Mouse (Mus musculus) limb, embryonic 11.5 days (tissue): Measurements from ENCODE around the gene Utrn. TPM values are rescaled to one million over a fixed set of nuclear protein-coding genes. Genes with fewer than 3 reads are reported as not detected.

Experiments
- ATAC-seq: fragments of 200-750 bp; cut with Nextera tagmentation; 2 replicates; pipeline ENCODE4 v1.8.0; 2017; ENCODE audit warnings: low read depth; ENCODE audit not compliant: insufficient number of reproducible peaks, low FRiP score, low TSS enrichment
- DNase-seq: peaks from one replicate; pipeline ENCODE4 v3.0.0-alpha.2; 2015; ENCODE audit warnings: low spot score
- H3K27ac ChIP-seq: fragments of 300-500 bp; sonication (generic); replicated peaks from 2 replicates; pipeline ENCODE4 v1.5.1; 2014; ENCODE audit warnings: low read depth, mild to moderate bottlenecking, low read length
- H3K27me3 ChIP-seq: fragments of 300-500 bp; sonication (generic); 2 replicates; pipeline ENCODE4 v1.6.1; 2014; ENCODE audit warnings: mild to moderate bottlenecking, low read length, mixed read lengths; ENCODE audit not compliant: control insufficient read depth, insufficient read depth
- H3K36me3 ChIP-seq: fragments of 300-500 bp; sonication (generic); 2 replicates; pipeline ENCODE4 v1.6.1; 2014; ENCODE audit warnings: mild to moderate bottlenecking, low read length, moderate library complexity, mixed read lengths; ENCODE audit not compliant: control insufficient read depth, insufficient read depth
- H3K4me1 ChIP-seq: fragments of 300-500 bp; sonication (generic); 2 replicates; pipeline ENCODE4 v1.6.1; 2014; ENCODE audit warnings: low read length, mixed read lengths; ENCODE audit not compliant: control insufficient read depth, insufficient read depth
- H3K4me2 ChIP-seq: fragments of 300-500 bp; sonication (generic); 2 replicates; pipeline ENCODE4 v1.6.1; 2014; ENCODE audit warnings: low read depth, mild to moderate bottlenecking, moderate library complexity; ENCODE audit not compliant: severe bottlenecking
- H3K4me3 ChIP-seq: fragments of 300-500 bp; sonication (generic); 2 replicates; pipeline ENCODE4 v1.5.1; 2014; ENCODE audit warnings: low read depth, low read length
- H3K9ac ChIP-seq: fragments of 300-500 bp; sonication (generic); 2 replicates; pipeline ENCODE4 v1.6.1; 2014; ENCODE audit warnings: mild to moderate bottlenecking, low read length
- H3K9me3 ChIP-seq: fragments of 300-500 bp; sonication (generic); 2 replicates; pipeline ENCODE4 v1.6.1; 2016; ENCODE audit warnings: low read length; ENCODE audit not compliant: control insufficient read depth
- WGBS: fragments of 180-500 bp; shearing (Covaris S2); extraction: QIAGEN DNeasy Blood & Tissue Kit; methylation state at CpG from one replicate; pipeline ENCODE4 v1.1.7; 2014; 5-methylcytosine and 5-hydroxymethylcytosine counted together
- polyA plus RNA-seq: library from polyadenylated mRNA; unstranded; fragments of >200 nt; fragmentation: Nextera tagmentation; extraction: Ambion mirVana; gene quantifications from 2 replicates; pipeline ENCODE4 v1.2.1, GENCODE M21; 2014

Gene Utrn
- polyA plus RNA-seq, 1 experiment from 2014 or later: 41.0 TPM

- WGBS: 86% methylated on average over 9 of the region's 9 CpGs
- no peak for DNase-seq
- H3K27me3 ChIP-seq: no peaks in the 10 kb centered on the region
- 0 out of 2 replicates have a peak, but pooled peaks cover 3% of the 10 kb centered on the region for H3K4me1 ChIP-seq
- no peak overlapping the region for H3K4me3 ChIP-seq
- H3K36me3 ChIP-seq: peaks cover 4% of the 10 kb centered on the region; the same call in 1 of the 2 replicates
- H3K9ac ChIP-seq: no peak overlapping the region
- H3K27ac ChIP-seq: no peak overlapping the region
- no peak for ATAC-seq
- H3K4me2 ChIP-seq: no peak overlapping the region
- no peaks in the 10 kb centered on the region for H3K9me3 ChIP-seq
These were observed 131.2 kb downstream of the Utrn start for GRCm38 (mm10) chr10:12737926-12738325.

GRCm38 (mm10) chr10:12736861-12737835 lies 132.0 kb downstream of the Utrn start:
- 0 out of 2 replicates have a peak, but pooled peaks cover 3% of the 10 kb centered on the region for H3K4me1 ChIP-seq
- H3K9me3 ChIP-seq: no peaks in the 10 kb centered on the region
- DNase-seq (no peak), ATAC-seq (no peak)
- no peak overlapping the region for H3K4me3 ChIP-seq
- H3K36me3 ChIP-seq: peaks cover 4% of the 10 kb centered on the region; the same call in 1 of the 2 replicates
- H3K27ac ChIP-seq: no peak overlapping the region
- H3K4me2 ChIP-seq: no peak overlapping the region
- H3K9ac ChIP-seq: no peak overlapping the region
- 76% methylated on average over 18 of the region's 18 CpGs for WGBS
- H3K27me3 ChIP-seq: no peaks in the 10 kb centered on the region

- Histone ChIP-seq H3K27ac (no peak overlapping the region), H3K4me2 (no peak overlapping the region), H3K27me3 (no peaks in the 10 kb centered on the region), H3K36me3 (peaks cover 4% of the 10 kb centered on the region; the same call in 1 of the 2 replicates), H3K9ac (no peak overlapping the region), H3K9me3 (no peaks in the 10 kb centered on the region), H3K4me1 (0 out of 2 replicates have a peak, but pooled peaks cover 3% of the 10 kb centered on the region), H3K4me3 (no peak overlapping the region)
- ATAC-seq (no peak), DNase-seq (no peak)
- 94% methylated on average over 1 of the region's 1 CpGs for WGBS
These were observed 133.5 kb downstream of the Utrn start for GRCm38 (mm10) chr10:12735695-12736094.

GRCm38 (mm10) chr10:12731459-12731858 lies 137.7 kb downstream of the Utrn start:
- Histone ChIP-seq H3K4me1 (no peaks in the 10 kb centered on the region), H3K4me3 (no peak overlapping the region), H3K36me3 (peaks cover 4% of the 10 kb centered on the region; the same call in 1 of the 2 replicates), H3K27ac (no peak overlapping the region), H3K9me3 (no peaks in the 10 kb centered on the region), H3K9ac (no peak overlapping the region), H3K4me2 (no peak overlapping the region), H3K27me3 (no peaks in the 10 kb centered on the region)
- DNase-seq (no peak), ATAC-seq (no peak)
- 71% methylated on average over 5 of the region's 5 CpGs for WGBS

GRCm38 (mm10) chr10:12729635-12730034 lies 139.5 kb downstream of the Utrn start:
- no peak for ATAC-seq
- Histone ChIP-seq H3K27ac (no peak overlapping the region), H3K36me3 (no peaks in the 10 kb centered on the region), H3K9me3 (no peaks in the 10 kb centered on the region), H3K27me3 (no peaks in the 10 kb centered on the region), H3K4me3 (no peak overlapping the region), H3K4me1 (no peaks in the 10 kb centered on the region), H3K9ac (no peak overlapping the region), H3K4me2 (no peak overlapping the region)
- 15% methylated on average over 1 of the region's 1 CpGs for WGBS
- no peak for DNase-seq

- no peak overlapping the region for H3K27ac ChIP-seq
- WGBS: 73% methylated on average over 5 of the region's 5 CpGs
- no peaks in the 10 kb centered on the region for H3K4me1 ChIP-seq
- H3K9me3 ChIP-seq: no peaks in the 10 kb centered on the region
- no peaks in the 10 kb centered on the region for H3K27me3 ChIP-seq
- ATAC-seq: no peak
- H3K36me3 ChIP-seq: no peaks in the 10 kb centered on the region
- no peak overlapping the region for H3K4me3 ChIP-seq
- H3K4me2 ChIP-seq: no peak overlapping the region
- no peak for DNase-seq
- H3K9ac ChIP-seq: no peak overlapping the region
These were observed 140.1 kb downstream of the Utrn start for GRCm38 (mm10) chr10:12729033-12729432.

- no peak overlapping the region for H3K4me2 ChIP-seq
- no peak overlapping the region for H3K27ac ChIP-seq
- H3K27me3 ChIP-seq: no peaks in the 10 kb centered on the region
- DNase-seq (no peak), ATAC-seq (no peak)
- H3K4me1 ChIP-seq: no peaks in the 10 kb centered on the region
- no peak overlapping the region for H3K4me3 ChIP-seq
- no peaks in the 10 kb centered on the region for H3K9me3 ChIP-seq
- H3K9ac ChIP-seq: no peak overlapping the region
- 90% methylated on average over 3 of the region's 3 CpGs for WGBS
- no peaks in the 10 kb centered on the region for H3K36me3 ChIP-seq
These were observed 141.3 kb downstream of the Utrn start for GRCm38 (mm10) chr10:12727881-12728280.

- Histone ChIP-seq H3K9me3 (no peaks in the 10 kb centered on the region), H3K27me3 (no peaks in the 10 kb centered on the region), H3K4me1 (no peaks in the 10 kb centered on the region), H3K4me3 (no peak overlapping the region), H3K36me3 (no peaks in the 10 kb centered on the region), H3K4me2 (no peak overlapping the region), H3K9ac (no peak overlapping the region), H3K27ac (no peak overlapping the region)
- 75% methylated on average over 13 of the region's 13 CpGs for WGBS
- no peak for DNase-seq
- ATAC-seq: no peak
These were observed 143.0 kb downstream of the Utrn start for GRCm38 (mm10) chr10:12726041-12726608.
